Mouse (Mus musculus): ENCODE measurements around the gene Ccdc57.
"Not testable (repeated sequence)": the region's sequence is repeated elsewhere in the genome, so short reads cannot be mapped to it uniquely, and the experiment has no call there.

Gene Ccdc57

GRCm38 (mm10) chr11:120781361-120781760 is 151.3 kb downstream of the Ccdc57 start:
- not testable (repeated sequence) for DNase-seq

GRCm38 (mm10) chr11:120779876-120780275 is 152.8 kb downstream of the Ccdc57 start:
- no peak for DNase-seq

- no peak for DNase-seq
These were observed 155.5 kb downstream of the Ccdc57 start for GRCm38 (mm10) chr11:120777123-120777522.

Measured in lung, postnatal 14 days (tissue).